Mouse (Mus musculus) CH12.LX (cell line): ENCODE results near the gene Tor3a. TPM values are rescaled to one million over a fixed set of nuclear protein-coding genes. Genes with fewer than 3 reads are reported as not detected.

Source experiments
- DNase-seq: peaks from one replicate; pipeline ENCODE4 v3.0.0-alpha.2; 2013; ENCODE audit errors: extremely low read depth
- H3K27ac ChIP-seq: 2 replicates; pipeline ENCODE4 v1.5.1; 2012; ENCODE audit warnings: low read depth, mild to moderate bottlenecking, control low read depth, moderate library complexity; ENCODE audit not compliant: insufficient read depth
- H3K27me3 ChIP-seq: replicated peaks from 2 replicates; pipeline ENCODE3; 2012; ENCODE audit warnings: inconsistent platforms
- H3K36me3 ChIP-seq, 2 experiments: replicated peaks in 1 of 2; 2 replicates each; pipeline versions ENCODE3 to v1.6.1; 2012; ENCODE audit warnings: inconsistent platforms in 1 of 2, low read length in 1 of 2, mild to moderate bottlenecking in 1 of 2, mixed read lengths in 1 of 2, moderate library complexity in 1 of 2; ENCODE audit not compliant: control insufficient read depth in 1 of 2, insufficient read depth in 1 of 2
- H3K4me1 ChIP-seq, 2 experiments: 2 replicates each; pipeline ENCODE4 v1.6.1; 2012; ENCODE audit warnings: inconsistent platforms in 1 of 2, moderate library complexity in 1 of 2; ENCODE audit not compliant: insufficient read depth in 2 of 2, control insufficient read depth in 1 of 2
- H3K4me2 ChIP-seq: 2 replicates; pipeline ENCODE4 v1.6.1; 2012; ENCODE audit warnings: low read depth, mild to moderate bottlenecking, control low read depth; ENCODE audit not compliant: poor library complexity, insufficient read depth, severe bottlenecking
- H3K4me3 ChIP-seq, 3 experiments: fragments of 150-350 bp in 1 of 3; sonication (generic) in 1 of 3; replicated peaks in 1 of 3; 2 replicates each; pipeline versions ENCODE3 to v1.5.1; 2011 to 2012; ENCODE audit warnings: low read depth in 2 of 3, low read length in 2 of 3, mild to moderate bottlenecking in 2 of 3, moderate library complexity in 2 of 3, control low read depth in 1 of 3, improper control_type of control experiment in 1 of 3, inconsistent platforms in 1 of 3, mixed read lengths in 1 of 3; ENCODE audit not compliant: poor library complexity in 1 of 3
- H3K79me2 ChIP-seq: replicated peaks from 2 replicates; pipeline ENCODE4 v1.6.1; 2012; ENCODE audit warnings: mild to moderate bottlenecking, moderate library complexity; ENCODE audit not compliant: control insufficient read depth, poor library complexity, insufficient read depth, severe bottlenecking; ENCODE audit errors: extremely low read depth
- H3K9ac ChIP-seq: 2 replicates; pipeline ENCODE4 v1.6.1; 2012; ENCODE audit warnings: low read depth, mild to moderate bottlenecking, control low read depth, moderate library complexity; ENCODE audit not compliant: insufficient read depth
- H3K9me3 ChIP-seq: replicated peaks from 2 replicates; pipeline ENCODE3; 2012; ENCODE audit warnings: low read length, inconsistent platforms, mixed read lengths
- BHLHE40 ChIP-seq: IDR thresholded peaks from 2 replicates; pipeline ENCODE4 v1.6.1; 2011; ENCODE audit warnings: mild to moderate bottlenecking, low read depth, low read length, improper control_type of control experiment
- CHD1 ChIP-seq: IDR thresholded peaks from 2 replicates; pipeline ENCODE4 v1.6.1; 2012; ENCODE audit warnings: low read depth, low read length, improper control_type of control experiment, inconsistent platforms
- CHD2 ChIP-seq: IDR thresholded peaks from 2 replicates; pipeline ENCODE4 v1.6.1; 2011; ENCODE audit warnings: low read length, improper control_type of control experiment
- EP300 ChIP-seq: IDR thresholded peaks from 2 replicates; pipeline ENCODE4 v1.6.1; 2011; ENCODE audit warnings: low read length, improper control_type of control experiment
- ETS1 ChIP-seq: conservative IDR thresholded peaks from 2 replicates; pipeline ENCODE4 v1.6.1; 2012; ENCODE audit warnings: low read depth, mild to moderate bottlenecking, inconsistent platforms, low read length, improper control_type of control experiment, moderate library complexity
- GABPA ChIP-seq: IDR thresholded peaks from 2 replicates; pipeline ENCODE4 v1.6.1; 2012; ENCODE audit warnings: low read depth, low read length, improper control_type of control experiment, inconsistent platforms; ENCODE audit not compliant: insufficient replicate concordance
- JUND ChIP-seq: conservative IDR thresholded peaks from 2 replicates; pipeline ENCODE4 v1.6.1; 2011; ENCODE audit warnings: low read depth, low read length, improper control_type of control experiment
- MAFK ChIP-seq: IDR thresholded peaks from 2 replicates; pipeline ENCODE4 v1.6.1; 2011; ENCODE audit warnings: low read length, improper control_type of control experiment; ENCODE audit not compliant: insufficient replicate concordance
- POLR2A ChIP-seq: IDR thresholded peaks from 2 replicates; pipeline ENCODE4 v1.6.1; 2011; ENCODE audit warnings: low read depth, mild to moderate bottlenecking, improper control_type of control experiment, low read length
- POLR2AphosphoS2 ChIP-seq: IDR thresholded peaks from 2 replicates; pipeline ENCODE4 v1.6.1; 2011; ENCODE audit warnings: low read depth, low read length, improper control_type of control experiment
- RAD21 ChIP-seq: IDR thresholded peaks from 2 replicates; pipeline ENCODE4 v1.6.1; 2011; ENCODE audit warnings: low read depth, mild to moderate bottlenecking, low read length, improper control_type of control experiment, moderate library complexity
- RCOR1 ChIP-seq: conservative IDR thresholded peaks from 2 replicates; pipeline ENCODE4 v1.6.1; 2012; ENCODE audit warnings: low read depth, mild to moderate bottlenecking, inconsistent platforms, low read length, improper control_type of control experiment
- TBP ChIP-seq: conservative IDR thresholded peaks from 2 replicates; pipeline ENCODE4 v1.6.1; 2011; ENCODE audit warnings: low read depth, low read length, improper control_type of control experiment
- TCF12 ChIP-seq: IDR thresholded peaks from 2 replicates; pipeline ENCODE4 v1.6.1; 2014; ENCODE audit warnings: low read depth, mild to moderate bottlenecking, inconsistent platforms, low read length, improper control_type of control experiment
- USF1 ChIP-seq: IDR thresholded peaks from 2 replicates; pipeline ENCODE4 v1.6.1; 2014; ENCODE audit warnings: low read depth, mild to moderate bottlenecking, inconsistent platforms, low read length, improper control_type of control experiment
- ZC3H11A ChIP-seq: IDR thresholded peaks from 2 replicates; pipeline ENCODE4 v1.6.1; 2012; ENCODE audit warnings: low read depth, mild to moderate bottlenecking, inconsistent platforms, low read length, improper control_type of control experiment
- ZKSCAN1 ChIP-seq: IDR thresholded peaks from 2 replicates; pipeline ENCODE4 v1.6.1; 2012; ENCODE audit warnings: low read depth, inconsistent platforms, low read length, improper control_type of control experiment, borderline replicate concordance
- ZMIZ1 ChIP-seq: IDR thresholded peaks from 2 replicates; pipeline ENCODE4 v1.6.1; 2012; ENCODE audit warnings: low read depth, mild to moderate bottlenecking, inconsistent platforms, low read length, improper control_type of control experiment
- ZNF384 ChIP-seq: IDR thresholded peaks from 2 replicates; pipeline ENCODE4 v1.6.1; 2012; ENCODE audit warnings: low read depth, low read length, improper control_type of control experiment, inconsistent platforms
- dilution Hi-C: fragments of 300-500 bp; cut with MboI; formaldehyde crosslinking; loops from 2 replicates; pipeline ENCODE4 v1.14.3; 2020; ENCODE audit warnings: low sequenced_read_pairs; ENCODE audit not compliant: extremely low pct_unique_long_range_greater_than_20kb, extremely low pct_ligation_motif_present
- in situ Hi-C: fragments of 300-500 bp; cut with MboI; formaldehyde crosslinking; loops from 3 replicates; pipeline ENCODE4 v1.14.3; 2019; ENCODE audit warnings: low sequenced_read_pairs, low pct_ligation_motif_present, low pct_unique_long_range_greater_than_20kb, mixed read lengths
- polyA plus RNA-seq: library from polyadenylated mRNA; unstranded; fragments of >175 nt; gene quantifications from 2 replicates; pipeline ENCODE4 v1.2.1, GENCODE M21; 2012; ENCODE audit warnings: low read depth; ENCODE audit not compliant: insufficient read length
- total RNA-seq, 2 experiments: library from RNA; depleted of rRNA; stranded (reverse); fragments of 300-350 nt in 1 of 2; fragments of >200 nt in 1 of 2; gene quantifications; 2 replicates each; pipeline ENCODE4 v1.2.3; 2012 to 2014

Gene Tor3a
- total and polyA plus RNA-seq, 3 experiments, result 37.6 to 85.7 (median 53.8) TPM

- dilution Hi-C loops (no loop called here), in situ Hi-C loops (loop anchor here (10.0 kb wide), 1 partner anchor 56 kb away; the partner anchor contains the start of gene Fam20b)
- no peaks in the 10 kb centered on the region; the same call in 1 of the 2 replicates for H3K79me2 ChIP-seq
- H3K9ac ChIP-seq, result no peak overlapping the region
- no peak overlapping the region for H3K27ac ChIP-seq
- no peak for DNase-seq
- H3K4me2 ChIP-seq, result no peak overlapping the region
- no peak overlapping the region for H3K4me3 ChIP-seq
- TF ChIP-seq POLR2AphosphoS2, result peak; percentile 63; the same call in 1 of the 2 replicates
- no peak for TF ChIP-seq RCOR1
- H3K27me3 ChIP-seq, result no peaks in the 10 kb centered on the region
- H3K4me1 ChIP-seq, result peaks cover 10 to 76% of the 10 kb centered on the region in 2 experiments
- no peaks in the 10 kb centered on the region for H3K9me3 ChIP-seq
- peaks cover 57 to 82% of the 10 kb centered on the region in 2 experiments for H3K36me3 ChIP-seq
Measured at GRCm38 (mm10) chr1:156658676-156659075, 15.5 kb downstream of the Tor3a start.

- no peak overlapping the region for H3K4me2 ChIP-seq
- peaks cover 56 to 84% of the 10 kb centered on the region in 2 experiments for H3K36me3 ChIP-seq
- H3K9ac ChIP-seq, result no peak overlapping the region
- H3K9me3 ChIP-seq, result no peaks in the 10 kb centered on the region
- peaks cover 10 to 81% of the 10 kb centered on the region in 2 experiments for H3K4me1 ChIP-seq
- TF ChIP-seq CHD1, result no peak
- TF ChIP-seq POLR2A, result no peak
- TF ChIP-seq POLR2AphosphoS2, result no peak
- TF ChIP-seq TCF12, result no peak
- no peak for TF ChIP-seq ETS1
- TF ChIP-seq EP300, result no peak
- TF ChIP-seq BHLHE40, result no peak
- no peak for TF ChIP-seq ZNF384
- no peak for TF ChIP-seq ZMIZ1
- no peak for TF ChIP-seq ZKSCAN1
- TF ChIP-seq JUND, result no peak
- TF ChIP-seq USF1, result no peak
- no peak for TF ChIP-seq RAD21
- TF ChIP-seq CHD2, result no peak
- TF ChIP-seq TBP, result no peak
- TF ChIP-seq GABPA, result no peak
- TF ChIP-seq MAFK, result no peak
- no peak for TF ChIP-seq ZC3H11A
- no peaks in the 10 kb centered on the region for H3K79me2 ChIP-seq
- H3K27me3 ChIP-seq, result no peaks in the 10 kb centered on the region
- no peak for DNase-seq
- dilution Hi-C loops, result no loop called here
- no peak overlapping the region for H3K4me3 ChIP-seq
- in situ Hi-C loops, result loop anchor here (10.0 kb wide), 1 partner anchor 57 kb away; the partner anchor contains the start of gene Fam20b
- no peak overlapping the region for H3K27ac ChIP-seq
Measured at GRCm38 (mm10) chr1:156657523-156657922, 16.6 kb downstream of the Tor3a start.
